Mouse (Mus musculus) heart, postnatal 0 days (tissue): Measurements from ENCODE around the gene Fam171b.

Experiments
- CTCF ChIP-seq: IDR thresholded peaks from 2 replicates; pipeline ENCODE4 v1.5.1; 2016; ENCODE audit warnings: antibody characterized with exemption, control low read depth, low read depth
- EP300 ChIP-seq: IDR thresholded peaks from 2 replicates; pipeline ENCODE4 v1.6.1; 2016; ENCODE audit warnings: antibody characterized with exemption, low read depth

GRCm38 (mm10) chr2:83828895-83829539 lies 16.6 kb downstream of the Fam171b start:
- no peak for TF ChIP-seq CTCF
- TF ChIP-seq EP300 = no peak
